Mouse (Mus musculus): ENCODE results near the gene Cmpk2.
"Not testable (repeated sequence)": the region's sequence is repeated elsewhere in the genome, so short reads cannot be mapped to it uniquely, and the experiment has no call there.

Gene Cmpk2

GRCm38 (mm10) chr12:26478196-26479004 lies 9.4 kb downstream of the Cmpk2 start:
- no peak for DNase-seq (ENCODE audit: low read depth, low spot score)

GRCm38 (mm10) chr12:26485738-26486580 lies 17.0 kb downstream of the Cmpk2 start:
- not testable (repeated sequence) for DNase-seq (ENCODE audit: low read depth, low spot score)

DNA sequence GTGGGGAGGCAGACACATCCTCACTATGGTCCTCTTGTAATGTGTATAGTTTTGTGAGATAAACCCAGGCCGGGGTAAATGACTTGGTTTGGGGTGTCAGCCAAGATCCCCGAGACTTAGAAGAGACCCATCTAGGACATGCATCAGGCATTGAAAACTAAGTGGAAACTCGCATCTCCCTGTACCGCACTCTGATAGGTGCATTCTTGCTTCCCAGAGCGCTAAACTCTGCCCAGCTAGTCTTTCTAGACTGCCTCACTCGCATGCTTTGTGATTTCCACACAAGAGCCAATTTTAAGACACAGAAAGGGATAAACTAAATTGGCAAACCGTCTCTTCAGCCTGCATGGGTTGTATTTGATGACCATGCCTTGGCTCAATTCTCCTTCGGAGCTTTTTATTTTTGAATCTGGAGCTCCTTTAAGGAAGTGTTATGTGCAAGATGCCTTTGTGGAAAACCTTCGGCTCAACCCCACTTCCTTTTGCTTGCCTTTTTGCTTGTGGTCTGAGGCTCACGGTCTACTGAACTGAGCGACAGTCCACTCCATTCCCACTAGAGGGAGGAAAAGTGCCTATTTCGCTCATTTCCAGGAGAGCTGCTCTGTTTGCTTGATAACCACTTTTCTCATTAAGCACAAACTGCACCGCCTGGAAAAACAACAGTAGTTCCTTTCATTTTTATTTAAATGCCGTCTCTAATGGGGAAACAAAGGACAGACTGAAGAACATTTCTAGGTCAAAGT lies 19.0 kb downstream of the Cmpk2 start:
- no peak for DNase-seq (ENCODE audit: low read depth, low spot score)

GRCm38 (mm10) chr12:26488617-26489274 lies 19.7 kb downstream of the Cmpk2 start:
- DNase-seq (ENCODE audit: low read depth, low spot score): no peak

GRCm38 (mm10) chr12:26489942-26490341 lies 20.9 kb downstream of the Cmpk2 start:
- peak; percentile 49 for DNase-seq (ENCODE audit: low read depth, low spot score)

GRCm38 (mm10) chr12:26501042-26501441 lies 32.0 kb downstream of the Cmpk2 start:
- DNase-seq (ENCODE audit: low read depth, low spot score): no peak

GRCm38 (mm10) chr12:26510971-26511370 lies 42.0 kb downstream of the Cmpk2 start:
- no peak for DNase-seq (ENCODE audit: low read depth, low spot score)

DNA sequence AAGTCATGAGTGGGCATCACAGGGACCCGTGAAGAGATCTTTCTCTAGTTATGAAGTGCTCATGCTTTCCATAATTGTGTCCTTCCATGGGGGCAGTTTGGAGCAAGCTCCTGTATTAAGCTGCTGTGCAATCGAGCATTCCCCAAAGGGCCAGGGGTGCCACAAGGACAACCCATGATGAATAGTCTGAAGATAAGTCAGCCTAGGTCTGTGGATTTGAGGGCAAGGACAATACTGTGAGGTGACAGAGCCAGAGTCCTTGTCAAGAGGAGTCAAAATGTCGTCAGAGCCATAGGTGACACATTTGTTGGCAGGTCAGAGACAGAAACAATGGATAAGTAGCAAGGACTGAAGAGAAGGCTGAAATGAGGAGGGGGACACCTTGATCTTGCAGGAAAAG lies 49.2 kb downstream of the Cmpk2 start:
- no peak for DNase-seq (ENCODE audit: low read depth, low spot score)

DNA sequence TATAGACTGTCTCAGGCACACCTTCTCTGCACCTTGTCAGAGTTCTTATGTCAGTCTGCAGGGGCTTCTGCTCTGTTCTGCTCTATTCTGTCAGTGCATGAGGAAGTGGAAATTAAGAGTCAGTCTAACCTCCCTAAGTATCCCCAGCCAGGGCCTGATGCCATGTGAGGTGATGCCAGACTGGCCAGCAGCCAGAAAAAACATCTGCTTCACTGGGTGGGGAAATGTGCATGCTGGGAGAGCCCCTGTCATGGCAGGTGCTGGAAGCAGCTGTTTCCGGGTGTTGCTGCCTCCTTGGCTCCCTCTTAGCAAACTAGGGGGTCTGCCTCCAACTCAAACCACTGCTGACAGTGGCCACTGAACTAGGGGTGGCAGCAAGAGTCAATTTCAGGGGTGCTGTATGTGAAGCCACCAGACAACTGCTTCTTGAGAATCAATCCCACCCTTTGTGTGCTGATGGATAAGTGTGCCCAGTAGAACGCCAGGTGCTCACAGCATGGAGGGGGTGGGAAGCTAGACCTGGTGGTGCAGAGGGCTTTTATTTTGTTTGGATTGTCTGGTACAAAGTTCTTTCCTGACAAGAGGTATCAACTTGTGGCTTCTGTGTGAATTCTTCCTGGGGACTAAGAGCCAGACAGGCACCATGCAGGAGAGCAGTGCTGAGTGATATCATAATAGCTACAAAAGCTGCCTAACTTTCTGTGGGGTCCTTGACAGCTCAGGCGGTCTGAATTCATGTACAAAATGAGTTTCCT lies 56.1 kb downstream of the Cmpk2 start:
- no peak for DNase-seq (ENCODE audit: low read depth, low spot score)

- DNase-seq (ENCODE audit: low read depth, low spot score): no peak
Observed at GRCm38 (mm10) chr12:26525698-26526026, 56.7 kb downstream of the Cmpk2 start.
